Mouse (Mus musculus): ENCODE data around the gene Dnajb4.
"Not testable (repeated sequence)": the region's sequence is repeated elsewhere in the genome, so short reads cannot be mapped to it uniquely, and the experiment has no call there.

Gene Dnajb4

DNA sequence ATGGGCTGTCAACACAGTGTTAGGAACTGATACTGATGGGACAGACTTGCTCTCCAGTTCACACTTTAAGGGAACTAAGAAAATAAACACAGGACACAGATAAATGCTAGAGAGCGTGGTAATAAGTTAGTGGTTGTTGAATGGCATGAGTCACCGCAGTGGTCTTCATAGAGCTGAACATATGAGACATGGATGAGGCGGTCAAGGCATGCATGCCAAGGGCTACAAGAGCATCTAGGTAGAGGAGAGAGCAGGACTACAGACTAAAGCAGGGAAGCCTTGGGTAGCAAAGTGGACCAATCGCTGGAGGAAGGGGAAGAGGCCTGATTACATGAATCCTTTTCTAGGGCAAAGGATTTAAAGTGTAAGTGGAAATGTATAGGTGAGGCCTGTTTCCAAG lies 2.9 kb downstream of the Dnajb4 start:
- DNase-seq = no peak

- DNase-seq = no peak
Measured at GRCm38 (mm10) chr3:152204577-152204976, 5.5 kb downstream of the Dnajb4 start.

DNA sequence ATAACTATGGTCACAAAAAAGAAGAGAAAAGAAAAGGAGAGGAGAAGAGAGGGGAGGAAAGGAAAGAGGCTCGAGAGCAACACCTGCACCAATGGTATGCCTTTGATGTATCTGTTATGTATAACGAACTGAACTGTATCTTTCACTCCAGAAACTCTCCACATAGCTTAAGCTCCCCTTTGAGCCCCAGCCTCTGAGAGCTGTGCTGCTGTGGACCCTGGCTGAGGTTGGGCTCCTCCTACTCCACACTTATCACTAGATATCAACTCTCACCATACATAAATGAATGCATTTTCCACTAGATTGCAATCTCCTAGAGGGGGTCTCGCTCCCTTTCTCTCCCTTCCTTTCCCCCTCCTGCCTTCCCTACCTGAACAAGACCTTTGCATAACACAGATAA lies 6.1 kb downstream of the Dnajb4 start:
- DNase-seq = no peak

DNA sequence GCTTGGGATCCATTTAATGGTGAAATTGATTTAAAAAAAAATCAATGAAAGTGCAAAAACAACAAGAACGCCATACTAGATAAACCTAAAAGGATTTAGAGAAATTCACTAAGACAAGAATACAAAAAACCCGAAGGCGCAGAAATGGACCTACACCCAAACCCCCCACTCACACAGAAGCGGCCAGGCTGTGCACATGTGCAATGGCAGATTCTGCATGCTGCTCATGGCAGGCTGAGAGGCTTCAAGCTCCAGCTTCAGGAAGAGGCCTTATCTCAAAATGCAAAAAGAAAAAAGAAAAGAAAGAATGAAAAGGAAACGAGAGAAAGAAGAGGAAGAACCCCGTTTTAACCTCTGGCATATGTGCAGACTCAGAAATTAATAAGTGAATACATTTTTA lies 6.7 kb downstream of the Dnajb4 start:
- DNase-seq = no peak

GRCm38 (mm10) chr3:152202942-152203341 lies 7.2 kb downstream of the Dnajb4 start:
- no peak for DNase-seq

DNA sequence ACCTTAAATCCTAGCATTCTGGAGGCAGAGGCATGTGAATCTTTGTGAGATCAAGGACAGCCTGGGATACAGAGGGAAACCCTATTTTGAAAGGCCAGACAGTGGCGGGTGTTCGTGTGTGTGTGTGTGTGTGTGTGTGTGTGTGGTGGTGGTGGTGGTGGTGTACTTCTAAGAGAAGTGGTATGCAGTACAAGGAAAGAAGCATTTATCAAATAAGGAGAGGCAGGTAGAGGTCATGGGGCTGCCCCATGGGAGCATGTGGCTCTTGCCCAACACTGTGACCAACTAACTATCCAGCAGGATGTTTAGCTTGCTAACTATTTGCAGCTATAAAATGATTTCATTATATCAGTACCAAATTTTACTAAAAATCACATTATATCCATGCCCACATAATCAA lies 8.5 kb downstream of the Dnajb4 start:
- DNase-seq = no peak

- DNase-seq = no peak
Measured at GRCm38 (mm10) chr3:152201181-152201580, 8.9 kb downstream of the Dnajb4 start.

- no peak for DNase-seq
Measured at GRCm38 (mm10) chr3:152199125-152199524, 11.0 kb downstream of the Dnajb4 start.

DNA sequence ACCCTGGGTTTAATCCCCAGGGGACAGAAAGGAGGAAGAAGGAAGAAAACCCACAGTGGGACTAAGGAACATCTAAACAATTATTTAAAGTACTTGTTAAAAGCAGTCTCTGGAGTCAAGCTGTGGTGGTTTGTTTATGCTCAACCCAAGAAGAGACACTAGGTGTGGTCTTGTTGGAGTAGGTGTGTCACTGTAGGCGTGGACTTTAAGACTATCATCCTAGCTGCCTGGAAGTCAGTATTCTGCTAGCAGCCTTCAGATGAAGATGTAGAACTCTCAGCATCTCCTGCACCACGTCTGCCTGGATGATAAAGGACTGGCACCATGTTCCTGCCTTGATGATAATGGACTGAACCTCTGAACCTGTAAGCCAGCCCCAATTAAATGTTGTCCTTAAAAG lies 12.9 kb downstream of the Dnajb4 start:
- DNase-seq = not testable (repeated sequence)

GRCm38 (mm10) chr3:152193635-152194097 lies 16.4 kb downstream of the Dnajb4 start:
- DNase-seq = peak; percentile 80

- no peak for DNase-seq
Measured at GRCm38 (mm10) chr3:152193177-152193576, 16.9 kb downstream of the Dnajb4 start.

DNA sequence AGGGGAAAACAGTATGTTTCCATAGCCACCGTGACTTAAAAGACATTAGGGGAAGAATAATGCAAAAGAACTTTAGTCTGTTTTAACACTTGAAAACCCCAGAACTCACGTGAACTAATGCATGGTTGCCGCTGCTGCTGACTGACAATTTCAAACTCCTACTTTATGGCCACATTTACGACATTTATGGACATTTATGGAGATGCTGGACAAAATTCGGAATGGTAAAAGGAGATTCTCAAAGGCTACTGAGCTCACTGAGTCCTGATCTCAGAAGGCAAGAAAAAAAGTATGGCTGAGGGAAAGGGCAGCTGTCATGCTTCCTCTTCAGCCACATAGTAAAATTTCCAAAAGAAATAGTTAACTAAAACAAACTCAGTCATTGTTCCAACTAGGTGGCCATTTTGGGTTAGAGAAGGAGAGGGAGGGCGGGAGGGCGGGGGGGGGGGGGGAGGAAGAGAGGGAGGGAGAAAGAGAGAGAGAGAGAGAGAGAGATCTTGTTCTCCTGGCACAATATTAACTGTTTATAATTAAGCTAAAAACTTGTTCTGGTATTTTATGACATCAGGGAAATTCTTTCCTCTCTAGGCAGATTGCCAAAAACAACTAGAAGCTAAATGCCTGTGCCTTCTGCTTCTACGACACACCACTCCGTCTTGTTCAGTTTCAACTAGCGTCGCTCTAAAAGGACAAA lies 17.7 kb downstream of the Dnajb4 start:
- no peak for DNase-seq

- peak; percentile 27 for DNase-seq
Measured at GRCm38 (mm10) chr3:152191791-152192237, 18.3 kb downstream of the Dnajb4 start.

DNA sequence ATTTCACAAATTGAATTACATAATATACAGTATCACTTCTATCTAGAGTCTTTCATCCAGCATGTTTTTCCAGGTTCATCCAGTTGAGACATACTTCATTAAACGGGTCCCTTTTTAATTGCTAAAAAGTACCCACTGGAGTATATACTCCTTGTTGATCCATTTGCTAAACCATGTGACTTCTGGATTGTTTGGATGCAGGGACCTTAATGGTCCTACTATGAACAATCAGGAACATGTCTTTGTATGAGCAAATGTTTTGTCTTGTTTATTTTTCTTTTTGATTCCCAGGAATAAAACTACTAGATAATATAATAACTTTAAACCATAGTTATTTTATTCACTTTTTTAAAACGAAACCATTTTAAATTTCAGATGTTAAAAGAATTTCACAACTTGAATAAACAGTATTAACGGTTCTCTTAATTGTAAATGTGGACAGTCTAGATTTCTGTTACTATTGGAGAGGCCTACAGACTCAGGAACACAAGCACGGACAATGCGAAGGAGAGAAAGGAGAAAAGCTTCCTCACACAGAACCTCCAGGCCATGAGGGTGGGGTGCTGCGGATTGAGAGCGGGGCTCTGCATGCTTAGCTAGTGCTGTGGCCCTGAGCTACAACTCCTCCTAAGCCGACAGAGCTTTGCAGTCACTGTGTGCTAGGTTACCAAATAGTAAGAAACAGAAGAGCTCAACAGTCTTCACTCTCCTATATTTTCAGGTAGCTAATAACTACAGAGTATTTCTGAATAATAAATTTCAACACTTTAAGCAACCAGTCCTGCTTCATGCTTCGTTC lies 19.2 kb downstream of the Dnajb4 start:
- DNase-seq = no peak

DNA sequence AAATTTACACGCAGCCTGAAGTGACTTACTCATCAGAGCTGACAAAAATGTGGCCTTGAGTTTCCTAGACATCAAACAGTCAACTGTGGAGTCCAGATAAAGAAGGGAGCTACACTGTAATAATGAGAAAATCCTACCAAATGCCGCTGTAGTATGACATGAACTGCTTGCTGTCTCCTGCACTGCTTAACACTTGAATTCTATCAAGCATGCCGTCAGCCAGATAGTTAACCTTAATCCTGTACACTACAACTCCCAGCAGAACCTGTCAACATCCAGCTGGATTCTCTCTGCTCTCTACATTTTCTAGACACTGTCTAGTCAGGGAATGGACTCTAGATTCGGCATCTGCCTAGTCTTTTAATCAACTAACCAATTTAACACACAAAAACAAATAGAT lies 20.8 kb downstream of the Dnajb4 start:
- no peak for DNase-seq

GRCm38 (mm10) chr3:152186106-152186505 lies 24.0 kb downstream of the Dnajb4 start:
- no peak for DNase-seq

DNA sequence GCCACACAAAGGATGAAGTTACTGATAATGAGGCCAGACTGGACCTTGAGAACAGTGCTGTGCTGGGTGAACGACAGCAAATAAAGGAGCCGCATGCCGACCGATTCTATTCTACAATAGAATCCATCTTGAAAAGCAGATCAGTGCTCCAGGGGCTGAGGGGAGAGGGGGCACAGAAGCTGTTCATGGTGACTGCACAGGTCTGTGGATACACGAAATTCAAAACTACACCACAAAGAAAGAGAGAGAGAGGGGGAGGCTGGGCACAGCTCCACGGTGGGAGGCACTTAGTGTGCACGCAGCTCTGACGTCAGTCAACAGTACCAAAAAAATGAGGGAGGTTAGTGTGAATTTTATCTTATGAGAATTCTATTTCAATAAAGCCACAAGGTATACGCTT lies 26.6 kb downstream of the Dnajb4 start:
- no peak for DNase-seq

GRCm38 (mm10) chr3:152180624-152181023 lies 29.5 kb downstream of the Dnajb4 start:
- DNase-seq = no peak

- DNase-seq = no peak
Measured at GRCm38 (mm10) chr3:152179285-152179684, 30.8 kb downstream of the Dnajb4 start.

DNA sequence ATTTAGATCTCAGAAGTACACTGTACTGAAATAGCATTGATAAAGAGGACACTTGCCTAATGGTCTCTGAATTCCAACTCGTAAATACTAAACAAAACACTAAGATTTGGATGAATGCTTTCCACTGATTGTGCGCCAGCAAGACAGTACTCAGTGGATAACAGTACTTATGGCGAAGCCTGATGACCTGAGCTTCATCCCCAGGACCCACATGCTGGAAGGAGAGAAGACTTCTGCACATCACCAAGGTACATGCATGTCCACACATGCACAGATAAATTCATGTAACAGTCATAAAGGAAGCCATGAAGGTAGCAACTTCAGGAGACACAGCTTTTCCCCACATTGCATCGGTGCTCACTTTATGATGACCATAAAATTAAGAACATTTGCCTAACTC lies 31.3 kb downstream of the Dnajb4 start:
- DNase-seq = no peak

DNA sequence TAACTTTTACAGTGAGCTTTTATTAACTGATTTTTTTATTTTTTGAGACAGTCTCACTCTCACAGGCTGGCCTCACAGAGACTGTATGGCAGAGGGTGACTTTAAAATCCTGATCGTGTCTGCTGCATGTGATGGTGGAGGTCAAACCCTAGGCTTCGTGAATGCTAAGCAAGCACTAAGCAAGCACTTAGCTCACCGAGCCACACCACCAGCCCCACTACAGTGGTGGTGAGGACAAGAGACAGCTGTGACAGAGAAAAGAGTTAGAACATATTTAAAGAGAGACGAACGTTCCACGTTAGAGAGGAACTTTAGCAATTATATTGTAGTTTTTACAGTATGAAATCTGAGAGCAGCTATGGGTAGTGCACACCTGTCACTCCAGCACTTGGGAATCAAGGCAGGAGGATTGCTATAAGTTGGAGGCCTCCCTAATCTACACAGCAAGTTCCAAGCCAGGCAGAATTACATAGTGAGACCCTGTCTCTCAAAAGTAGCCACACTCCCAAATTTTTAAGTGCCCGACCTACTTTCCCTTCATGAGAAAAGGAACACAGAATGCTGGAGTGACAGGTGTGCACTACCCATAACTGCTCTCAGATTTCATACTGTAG lies 37.7 kb downstream of the Dnajb4 start:
- DNase-seq = no peak

- DNase-seq = no peak
Measured at GRCm38 (mm10) chr3:152171862-152172261, 38.2 kb downstream of the Dnajb4 start.

- DNase-seq = no peak
Measured at GRCm38 (mm10) chr3:152171236-152171635, 38.9 kb downstream of the Dnajb4 start.

- DNase-seq = no peak
Measured at GRCm38 (mm10) chr3:152170407-152170806, 39.7 kb downstream of the Dnajb4 start.

Data from cerebellum, adult 11-12 months (tissue).